Mouse (Mus musculus) cerebellum, postnatal 4 days (tissue): ENCODE measurements around the gene Rabepk.
"Not testable (repeated sequence)": the region's sequence is repeated elsewhere in the genome, so short reads cannot be mapped to it uniquely, and the experiment has no call there.

Experiments
- DNase-seq, 2 experiments: peaks; one replicate each; pipeline ENCODE4 v3.0.0; 2022; ENCODE audit warnings: low spot score in 2 of 2, mixed read lengths in 1 of 2

The Rabepk gene

DNA sequence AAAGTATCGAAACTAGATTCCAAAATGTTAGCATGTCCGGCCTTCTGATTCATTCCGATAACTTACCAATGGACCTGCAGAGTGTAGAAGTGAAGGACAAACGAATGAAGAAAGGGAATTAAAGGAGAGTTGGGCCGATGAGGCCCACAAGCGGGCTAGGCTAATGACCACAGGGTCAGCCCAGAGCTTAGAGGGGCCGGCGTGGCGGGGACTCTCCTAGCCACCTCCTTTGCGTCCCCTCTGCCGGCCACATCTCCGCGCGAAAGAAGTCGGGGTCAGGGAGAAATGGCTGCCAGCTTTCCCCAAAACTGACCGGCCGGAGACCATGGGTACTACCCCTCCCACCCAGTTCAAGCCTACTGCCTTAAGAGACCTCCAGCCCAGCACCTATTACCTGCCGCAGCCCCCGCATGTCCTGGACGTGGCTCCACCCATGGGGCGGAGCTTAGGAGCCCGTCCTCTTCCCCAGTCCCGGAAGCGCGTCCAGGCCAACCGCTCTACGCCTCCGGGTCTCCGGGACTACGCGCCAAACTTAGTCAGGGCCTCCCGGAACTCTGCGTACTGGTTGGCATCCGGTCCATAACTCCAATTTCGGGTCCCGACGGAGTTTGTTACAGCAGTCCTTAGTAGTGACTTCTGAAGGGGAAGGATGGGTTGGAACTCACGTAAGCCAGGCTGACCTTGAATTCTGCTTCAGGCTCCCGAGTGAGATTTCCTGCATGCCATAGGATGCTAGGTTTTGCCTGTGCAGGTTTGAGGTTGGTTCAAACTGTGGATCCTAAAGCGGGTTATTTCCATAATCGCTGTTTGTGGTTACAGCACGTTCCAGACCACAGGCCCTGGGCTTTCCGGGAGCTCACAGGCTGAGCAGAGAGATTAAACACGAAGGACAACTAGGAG is at the start of gene Rabepk:
Rabepk (minus strand) TSS at position 556 of the 900 bp plus-strand sequence.
- peak; percentile 47 to 59 for DNase-seq

GRCm38 (mm10) chr2:34847702-34848101 is 48.0 kb upstream of the Rabepk start:
- no peak for DNase-seq

DNA sequence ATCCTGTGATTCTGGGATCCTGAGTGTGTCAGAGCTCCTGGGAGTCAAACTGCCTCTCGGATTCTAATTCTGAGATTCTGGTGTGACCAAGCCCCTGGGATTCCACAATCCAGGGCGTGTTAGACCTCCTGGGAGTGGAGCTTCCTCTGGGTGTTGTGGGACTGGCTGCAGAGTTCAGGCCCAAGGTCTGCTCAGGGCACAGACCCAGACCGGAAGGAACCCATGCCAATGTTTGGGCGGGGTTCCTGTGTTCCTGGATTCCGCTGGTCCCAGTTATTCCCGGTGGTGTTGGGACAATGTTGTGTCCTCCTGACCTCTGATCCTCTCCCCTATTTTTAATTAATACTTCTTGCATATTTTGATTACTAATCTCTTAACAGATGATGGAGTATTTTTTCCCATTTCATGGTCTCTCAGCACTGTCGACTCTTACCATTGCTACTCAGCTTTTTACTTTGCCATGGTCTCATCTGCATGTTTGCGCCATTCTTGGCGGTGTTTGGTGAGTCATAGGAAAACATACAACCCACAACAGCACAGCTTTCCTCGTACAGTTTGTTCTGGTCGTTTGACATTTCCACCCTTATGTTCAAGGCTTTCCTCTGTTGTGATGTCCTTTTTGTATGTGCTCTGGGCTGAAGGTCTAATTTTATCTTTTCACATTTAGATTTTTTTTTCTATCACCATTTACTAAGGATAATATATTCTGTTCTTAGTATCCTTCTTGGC is 43.7 kb upstream of the Rabepk start:
- DNase-seq, result no peak

DNA sequence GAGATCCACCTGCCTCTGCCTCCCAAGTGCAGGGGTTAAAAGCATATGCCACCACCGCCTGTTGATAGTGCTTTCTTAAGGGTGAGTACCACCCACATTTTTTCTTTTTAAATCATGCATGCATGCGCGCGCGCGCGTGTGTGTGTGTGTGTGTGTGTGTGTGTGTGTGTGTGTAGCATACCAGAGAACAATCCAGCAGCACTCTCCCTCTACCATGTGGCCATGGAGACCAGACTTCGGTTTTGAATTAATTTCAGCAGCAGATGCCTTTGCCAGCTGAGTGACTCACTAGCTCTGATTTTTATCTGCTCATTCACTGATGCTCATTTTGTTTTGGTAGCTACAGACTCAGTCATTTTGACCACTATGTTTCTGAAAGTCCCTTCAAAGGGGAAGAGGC is 42.0 kb upstream of the Rabepk start:
- DNase-seq, result no peak

- DNase-seq, result not testable (repeated sequence)
Observed at GRCm38 (mm10) chr2:34840143-34840542, 40.4 kb upstream of the Rabepk start.

GRCm38 (mm10) chr2:34835669-34836068 is 36.0 kb upstream of the Rabepk start:
- DNase-seq, result no peak

GRCm38 (mm10) chr2:34833624-34834023 is 33.9 kb upstream of the Rabepk start:
- no peak for DNase-seq

GRCm38 (mm10) chr2:34832766-34833457 is 33.2 kb upstream of the Rabepk start, which contains the start of gene Gm34653:
Gene Gm34653 (plus strand): TSS chr2:34833007.
- not testable (repeated sequence) for DNase-seq

DNA sequence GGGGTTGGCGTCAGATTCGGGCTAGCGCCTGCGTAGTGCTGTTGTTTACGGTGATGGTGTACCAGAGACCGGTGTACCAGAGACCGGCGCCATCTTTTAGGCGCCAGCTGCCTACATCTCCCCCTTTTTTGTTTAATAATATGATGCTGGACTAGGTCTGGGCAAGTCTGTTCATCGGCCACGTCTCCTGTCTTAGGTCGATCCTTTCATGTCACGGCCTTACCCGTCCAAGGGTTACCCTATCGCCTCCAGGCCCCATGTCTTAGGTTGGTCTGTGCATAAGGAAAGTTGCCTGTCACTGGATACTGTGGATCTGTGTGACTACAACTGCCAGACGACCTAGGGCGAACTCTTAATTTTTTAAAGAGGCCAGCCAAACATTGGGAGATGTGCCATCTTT is 30.4 kb upstream of the Rabepk start:
- DNase-seq, result not testable (repeated sequence)

GRCm38 (mm10) chr2:34828026-34828425 is 28.3 kb upstream of the Rabepk start:
- DNase-seq, result no peak

- DNase-seq, result no peak
Observed at GRCm38 (mm10) chr2:34827591-34827990, 27.9 kb upstream of the Rabepk start.

- no peak for DNase-seq
Observed at GRCm38 (mm10) chr2:34826460-34827231, 26.9 kb upstream of the Rabepk start.

GRCm38 (mm10) chr2:34825827-34826459 is 26.2 kb upstream of the Rabepk start, which contains the start of gene Fbxw2:
Gene Fbxw2 (minus strand): TSS chr2:34826311.
- peak; percentile 81 to 92 for DNase-seq

- no peak for DNase-seq
Observed at GRCm38 (mm10) chr2:34818492-34818891, 18.8 kb upstream of the Rabepk start.

DNA sequence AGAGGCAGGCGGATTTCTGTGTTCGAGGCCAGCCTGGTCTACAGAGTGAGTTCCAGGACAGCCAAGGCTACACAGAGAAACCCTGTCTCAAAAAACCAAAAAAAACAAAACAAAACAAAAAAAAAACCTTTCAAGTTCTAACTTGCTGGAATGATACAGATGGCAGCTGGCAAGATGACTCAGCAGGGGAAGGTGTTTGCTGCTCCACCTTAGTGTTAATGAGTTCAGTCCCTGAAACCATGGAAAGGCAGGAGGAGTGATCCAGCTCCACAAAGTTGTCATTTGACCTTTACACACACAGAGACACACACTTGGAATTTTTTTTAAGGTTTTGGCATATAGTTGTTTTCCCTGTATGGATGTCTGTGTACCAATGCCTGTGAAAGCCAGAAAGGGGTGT is 16.2 kb upstream of the Rabepk start:
- not testable (repeated sequence) for DNase-seq

GRCm38 (mm10) chr2:34812706-34813105 is 13.0 kb upstream of the Rabepk start:
- DNase-seq, result no peak

DNA sequence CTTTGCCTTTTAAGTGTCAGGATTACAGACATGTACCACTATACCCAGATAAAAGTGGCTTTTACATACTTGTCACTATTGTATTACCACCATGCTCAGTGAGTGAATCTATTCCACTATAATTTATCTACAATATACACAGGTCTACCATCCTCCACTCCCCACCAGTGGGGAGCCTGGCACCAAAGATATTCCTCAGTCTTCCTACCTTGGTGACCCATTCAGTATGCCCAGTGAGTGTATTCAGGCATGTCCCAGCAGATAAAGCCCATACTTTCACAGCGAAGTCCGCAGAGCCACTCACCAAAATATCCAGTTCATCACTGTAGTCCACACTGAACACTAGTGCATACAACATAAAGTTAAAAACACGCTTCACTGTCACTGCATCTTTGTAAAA is 11.1 kb upstream of the Rabepk start:
- no peak for DNase-seq

- no peak for DNase-seq
Observed at GRCm38 (mm10) chr2:34809568-34809967, 9.9 kb upstream of the Rabepk start.

DNA sequence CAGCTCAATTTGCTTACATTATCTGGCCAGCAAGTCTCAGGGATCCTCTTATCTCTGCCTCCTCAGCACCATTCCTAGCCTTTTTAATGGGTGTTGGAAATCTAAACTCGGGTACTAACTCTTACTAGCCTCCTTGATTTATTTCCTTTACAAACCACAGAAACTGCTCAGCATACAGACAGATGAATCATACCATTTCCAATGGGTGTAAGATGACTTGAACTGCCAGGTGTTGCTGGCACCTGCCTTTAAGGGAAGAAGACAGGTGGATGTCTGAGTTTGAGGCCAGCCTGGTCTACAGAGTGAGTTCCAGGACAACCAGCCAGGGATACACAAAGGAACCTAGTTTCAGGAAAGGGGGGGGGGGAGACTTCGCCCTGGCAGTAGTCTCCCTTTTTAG is 8.3 kb upstream of the Rabepk start:
- no peak for DNase-seq

- no peak for DNase-seq
Observed at GRCm38 (mm10) chr2:34805364-34805950, 5.7 kb upstream of the Rabepk start.
